Mouse (Mus musculus) small intestine, adult 2 months (tissue): ENCODE measurements around the gene Camk2d.

Experiments
- CTCF ChIP-seq: fragments of 200-500 bp; IDR thresholded peaks from 2 replicates; pipeline ENCODE4 v1.5.1; 2012; ENCODE audit warnings: low read depth, mild to moderate bottlenecking, control low read depth, inconsistent platforms, low read length, moderate library complexity, mixed read lengths; ENCODE audit not compliant: insufficient replicate concordance, insufficient read length; ENCODE audit errors: extremely low read depth
- POLR2A ChIP-seq: fragments of 200-500 bp; IDR thresholded peaks from 2 replicates; pipeline ENCODE4 v1.6.1; 2012; ENCODE audit warnings: low read depth, mild to moderate bottlenecking, control low read depth, inconsistent platforms, low read length, moderate library complexity

DNA sequence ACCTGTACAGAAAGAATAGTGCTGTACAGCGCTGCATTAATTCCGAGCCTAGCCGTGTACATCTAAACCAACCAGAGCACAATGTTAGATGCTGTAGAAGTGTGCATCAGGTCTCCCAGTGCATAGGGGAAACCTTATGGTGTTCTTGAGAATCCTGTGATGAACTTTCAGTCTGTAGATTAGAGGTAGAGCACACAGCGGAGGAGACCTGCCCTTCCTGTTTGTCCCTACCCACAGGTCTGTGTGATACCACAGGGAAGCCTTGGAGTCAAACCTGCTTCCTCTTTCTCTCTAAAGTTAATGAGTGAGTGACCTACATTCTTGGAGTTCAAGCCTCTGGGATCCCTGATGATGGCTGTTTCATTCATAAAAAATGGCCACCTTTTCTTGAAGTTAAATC is 54.2 kb downstream of the Camk2d start:
- TF ChIP-seq CTCF (no peak), POLR2A (no peak)
